In the genomic region with DNA sequence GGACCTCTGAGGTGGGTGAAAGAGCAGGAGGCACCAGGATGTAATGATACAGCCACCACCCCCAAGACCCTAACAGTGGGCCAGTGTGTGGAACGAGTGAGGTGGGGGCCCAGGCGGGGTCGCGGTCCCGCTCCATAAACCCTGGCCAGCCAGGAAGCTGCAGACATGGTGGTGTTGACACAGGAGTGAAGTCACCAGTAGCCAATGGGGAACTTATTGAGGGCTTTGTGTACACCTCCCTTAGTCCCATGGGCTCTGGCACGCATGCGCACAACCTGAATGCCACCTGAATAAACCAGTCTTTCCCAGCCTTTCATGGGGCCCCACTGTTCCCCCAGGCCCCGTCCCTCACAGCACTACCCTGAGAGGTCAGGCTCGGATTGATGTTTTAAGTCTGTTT, we compare ENCODE assay signal across 8 mouse cellular contexts. TPM values are rescaled to one million over a fixed set of nuclear protein-coding genes. Genes with fewer than 3 reads are reported as not detected.
A peak's percentile ranks its signal among the peaks of the same experiment; 100 is the strongest.
DNase-seq lines count a peak whose midpoint lies in the region; ATAC-seq lines count a peak whose summit lies in the region.

No protein-coding gene starts in this region.

- peak overlapping the region; percentile 66 for H3K9ac ChIP-seq in intestine, embryonic 16.5 days (ENCODE audit: low read depth, low read length)

- H3K9me3 ChIP-seq in intestine, embryonic 16.5 days (ENCODE audit: control insufficient read depth, low read length) = no peaks in the 10 kb centered on the region

- H3K4me1 ChIP-seq in intestine, embryonic 16.5 days (ENCODE audit: control insufficient read depth, insufficient read depth, low read length) = peaks cover 79% of the 10 kb centered on the region

- peak; percentile 52 for ATAC-seq in intestine, embryonic 16.5 days

- peak overlapping the region; percentile 32; the same call in 1 of the 2 replicates for H3K4me2 ChIP-seq in intestine, embryonic 16.5 days (ENCODE audit: low read depth, low read length)

- no peaks in the 10 kb centered on the region for H3K36me3 ChIP-seq in intestine, embryonic 16.5 days (ENCODE audit: control insufficient read depth, insufficient read depth, low read length)

- 42% methylated on average over 9 of the region's 9 CpGs for WGBS in intestine, embryonic 16.5 days

- no peak overlapping the region for H3K4me3 ChIP-seq in intestine, embryonic 16.5 days (ENCODE audit: low read length)

- H3K27ac ChIP-seq in intestine, embryonic 16.5 days (ENCODE audit: low read length) = peak overlapping the region; percentile 97

- no peaks in the 10 kb centered on the region for H3K27me3 ChIP-seq in intestine, embryonic 16.5 days (replicated peaks; ENCODE audit: control insufficient read depth, insufficient read depth, low read length)

- DNase-seq in cerebellum, adult 9-11 months = peak; percentile 18
- DNase-seq in cerebellum, postnatal 14 days = no peak
- peak; percentile 52 to 68 for DNase-seq in kidney, postnatal 4 days
- DNase-seq in kidney, postnatal 36 days = no peak
- peak; percentile 83 for DNase-seq in mesoderm, embryonic 11.5 days (ENCODE audit: low read depth, low spot score)
- DNase-seq in gastrocnemius, postnatal 25 days = no peak
- no peak for DNase-seq in cerebellum, postnatal 36 days

RNA-seq across cellular contexts. Expression of gene Mrpl23, which starts 38.1 kb away (rescaled TPM):
- polyA plus RNA-seq in intestine, embryonic 16.5 days (2015; fragmentation: Nextera tagmentation; extraction: Ambion mirVana) = 50.3 and 58.1 TPM in 2 replicates
- 10 to 100 TPM in 1 of 2 experiments, 1 to 10 TPM in 1; 8.6 to 18.3 TPM for total RNA-seq in gastrocnemius, postnatal 25 days (2021)

Comparison
In these comparisons a context has a peak if more than half of its experiments do, and no peak if none do; other contexts are left out.
1. DNase-seq: peak in cerebellum, adult 9-11 months (single experiment), kidney, postnatal 4 days (2 of 2) and mesoderm, embryonic 11.5 days (single experiment); none in cerebellum, postnatal 14 days (0 of 2), kidney, postnatal 36 days (0 of 2), gastrocnemius, postnatal 25 days (single experiment) and cerebellum, postnatal 36 days (0 of 2).